Mouse (Mus musculus) myocyte (in vitro differentiated cells): ENCODE measurements around the gene Smchd1.

ENCODE experiments used
- CEBPB ChIP-seq: IDR thresholded peaks from 2 replicates; pipeline ENCODE4 v1.6.1; 2011; ENCODE audit warnings: mild to moderate bottlenecking, moderate library complexity; ENCODE audit not compliant: poor library complexity, insufficient read depth, severe bottlenecking
- E2F4 ChIP-seq: IDR thresholded peaks from one replicate; pipeline ENCODE4 v1.6.1; 2011; ENCODE audit warnings: mild to moderate bottlenecking, control low read depth, moderate library complexity; ENCODE audit not compliant: insufficient read depth
- MAX ChIP-seq: IDR thresholded peaks from one replicate; pipeline ENCODE4 v1.6.1; 2011; ENCODE audit warnings: low read depth, mild to moderate bottlenecking, control low read depth
- MYOD1 ChIP-seq, 3 experiments: IDR thresholded peaks; one replicate each; pipeline ENCODE4 v1.6.1; 2011; ENCODE audit warnings: control low read depth in 2 of 3, low read depth in 2 of 3, mild to moderate bottlenecking in 2 of 3, moderate library complexity in 1 of 3; ENCODE audit not compliant: insufficient read length in 2 of 3, control insufficient read depth in 1 of 3
- MYOG ChIP-seq, 3 experiments: IDR thresholded peaks; one replicate each; pipeline ENCODE4 v1.6.1; 2011; ENCODE audit warnings: control low read depth in 2 of 3, low read depth in 2 of 3, mild to moderate bottlenecking in 2 of 3; ENCODE audit not compliant: insufficient read length in 2 of 3, control insufficient read depth in 1 of 3, insufficient read depth in 1 of 3
- POLR2A ChIP-seq: IDR thresholded peaks from one replicate; pipeline ENCODE4 v1.6.1; 2011; ENCODE audit warnings: low read depth, mild to moderate bottlenecking, control low read depth, moderate library complexity; ENCODE audit not compliant: insufficient read length
- POLR2AphosphoS2 ChIP-seq: IDR thresholded peaks from one replicate; pipeline ENCODE4 v1.6.1; 2011; ENCODE audit warnings: low read depth, control low read depth; ENCODE audit not compliant: insufficient read length
- TCF3 ChIP-seq: IDR thresholded peaks from one replicate; pipeline ENCODE4 v1.6.1; 2011; ENCODE audit warnings: low read depth, control low read depth; ENCODE audit not compliant: insufficient read length
- USF1 ChIP-seq: IDR thresholded peaks from one replicate; pipeline ENCODE4 v1.6.1; 2011; ENCODE audit warnings: low read depth, mild to moderate bottlenecking, control low read depth, moderate library complexity

DNA sequence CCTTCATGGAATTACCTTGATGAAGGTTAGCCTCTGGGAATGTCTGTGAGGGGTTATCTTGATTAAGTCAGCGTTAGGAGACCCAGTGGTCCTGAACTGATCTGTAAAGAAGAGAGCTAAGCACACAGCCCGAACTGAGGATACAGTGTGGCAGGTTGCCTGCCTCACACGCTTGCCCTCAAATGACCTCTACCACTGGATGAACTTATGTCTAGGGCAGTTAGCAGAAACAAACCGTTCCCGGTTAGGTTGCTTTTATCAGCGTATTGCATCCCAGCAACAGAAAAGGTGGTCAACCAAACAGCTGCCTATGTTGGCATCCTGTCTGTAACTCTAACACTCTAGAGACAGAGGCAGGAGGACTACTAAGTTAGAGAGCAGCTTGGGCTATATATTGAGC lies 30.0 kb downstream of the Smchd1 start:
- TF ChIP-seq MYOD1 (IDR thresholded peaks at IDR 0.05; ENCODE audit: control insufficient read depth in 1 of 3, insufficient read length in 2 of 3, low read depth in 2 of 3) (no peak), USF1 (no peak), MYOG (IDR thresholded peaks at IDR 0.05; ENCODE audit: control insufficient read depth in 1 of 3, insufficient read depth in 1 of 3, insufficient read length in 2 of 3, low read depth in 2 of 3) (no peak), POLR2A (no peak), E2F4 (no peak), POLR2AphosphoS2 (no peak), MAX (no peak), TCF3 (no peak), CEBPB (no peak)
